Mouse (Mus musculus): Measurements from ENCODE around the gene Wee1. TPM values are rescaled to one million over a fixed set of nuclear protein-coding genes. Genes with fewer than 3 reads are reported as not detected.

Wee1 gene
- polyA plus RNA-seq, 1 experiment from 2014 or later: 20.8 TPM

DNA sequence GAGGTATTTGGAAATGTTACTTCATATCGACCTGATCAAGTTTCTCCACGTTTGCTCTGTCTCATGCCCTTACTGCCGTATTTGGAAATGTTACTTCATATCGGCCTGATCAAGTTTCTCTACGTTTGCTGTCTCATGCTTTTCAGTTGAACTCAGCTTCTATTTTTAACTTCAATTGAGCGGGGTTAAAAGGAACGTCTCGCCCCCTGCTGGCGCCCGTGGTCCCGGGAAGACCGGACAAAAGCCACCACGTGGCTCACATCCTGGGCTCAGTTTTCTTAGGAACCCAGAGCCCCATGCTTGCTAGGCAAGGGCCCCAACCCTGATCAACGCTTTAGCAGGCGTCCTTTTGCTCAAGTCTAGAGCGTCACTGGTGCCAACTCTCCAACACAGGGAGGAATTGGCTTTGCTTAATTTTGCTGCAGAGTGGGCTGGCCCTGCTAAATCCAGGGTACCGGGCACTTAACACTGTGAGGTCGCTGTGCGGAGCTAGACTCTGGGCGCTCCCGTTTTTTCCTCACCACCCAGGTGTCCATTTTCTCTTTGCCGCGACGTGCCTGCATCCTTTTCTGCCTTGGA lies 42.3 kb downstream of the Wee1 start:
- no peaks in the 10 kb centered on the region for H3K4me1 ChIP-seq (ENCODE audit: control insufficient read depth, insufficient read depth, low read length)
- peak overlapping the region; percentile 87 for H3K4me2 ChIP-seq (ENCODE audit: low read depth, low read length)
- peak; percentile 79 for ATAC-seq (replicated peaks; ENCODE audit: extremely low read depth, insufficient read depth, low FRiP score)
- peak overlapping the region; percentile 95 for H3K27ac ChIP-seq (ENCODE audit: low read length)
- no peaks in the 10 kb centered on the region for H3K36me3 ChIP-seq (ENCODE audit: control insufficient read depth, insufficient read depth)
- H3K4me3 ChIP-seq (ENCODE audit: low read length): peak overlapping the region; percentile 54
- WGBS: under 1% methylated on average over 24 of the region's 24 CpGs
- H3K9me3 ChIP-seq (replicated peaks; ENCODE audit: control insufficient read depth, low read length): no peaks in the 10 kb centered on the region
- no peaks in the 10 kb centered on the region for H3K27me3 ChIP-seq (ENCODE audit: control insufficient read depth, insufficient read depth, low read length)
- peak overlapping the region; percentile 80 for H3K9ac ChIP-seq (ENCODE audit: low read length)

GRCm38 (mm10) chr7:110164712-110165122 lies 42.9 kb downstream of the Wee1 start:
- H3K27ac ChIP-seq (ENCODE audit: low read length): peak overlapping the region; percentile 95
- no peaks in the 10 kb centered on the region for H3K27me3 ChIP-seq (ENCODE audit: control insufficient read depth, insufficient read depth, low read length)
- H3K4me1 ChIP-seq (ENCODE audit: control insufficient read depth, insufficient read depth, low read length): no peaks in the 10 kb centered on the region
- ATAC-seq (replicated peaks; ENCODE audit: extremely low read depth, insufficient read depth, low FRiP score): peak; percentile 92
- no peaks in the 10 kb centered on the region for H3K36me3 ChIP-seq (ENCODE audit: control insufficient read depth, insufficient read depth)
- no peaks in the 10 kb centered on the region for H3K9me3 ChIP-seq (replicated peaks; ENCODE audit: control insufficient read depth, low read length)
- peak overlapping the region; percentile 80 for H3K9ac ChIP-seq (ENCODE audit: low read length)
- H3K4me2 ChIP-seq (ENCODE audit: low read depth, low read length): peak overlapping the region; percentile 87
- peak overlapping the region; percentile 54 for H3K4me3 ChIP-seq (ENCODE audit: low read length)
- under 1% methylated on average over 20 of the region's 20 CpGs for WGBS

DNA sequence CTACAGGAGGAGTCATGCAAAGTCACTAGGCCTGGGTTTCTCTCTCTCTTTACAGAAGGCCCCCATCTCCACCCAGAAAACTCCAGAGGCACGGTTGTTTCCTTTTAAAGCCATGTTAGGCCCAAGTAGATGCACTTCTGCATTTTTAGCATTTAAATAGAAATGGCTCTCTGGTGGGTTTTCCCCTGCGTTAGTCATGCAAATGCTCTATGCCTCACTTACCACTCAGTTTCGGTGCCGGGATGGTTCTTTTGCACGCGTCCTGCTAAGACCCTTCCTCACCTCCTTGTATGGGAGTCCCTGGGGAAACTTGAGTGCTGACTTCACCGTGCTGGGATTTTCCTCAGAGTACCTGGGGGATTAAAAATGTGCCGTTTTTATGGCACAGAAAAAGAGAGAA lies 44.4 kb downstream of the Wee1 start:
- H3K4me3 ChIP-seq (ENCODE audit: low read length): no peak overlapping the region
- 68% methylated on average over 8 of the region's 8 CpGs for WGBS

DNA sequence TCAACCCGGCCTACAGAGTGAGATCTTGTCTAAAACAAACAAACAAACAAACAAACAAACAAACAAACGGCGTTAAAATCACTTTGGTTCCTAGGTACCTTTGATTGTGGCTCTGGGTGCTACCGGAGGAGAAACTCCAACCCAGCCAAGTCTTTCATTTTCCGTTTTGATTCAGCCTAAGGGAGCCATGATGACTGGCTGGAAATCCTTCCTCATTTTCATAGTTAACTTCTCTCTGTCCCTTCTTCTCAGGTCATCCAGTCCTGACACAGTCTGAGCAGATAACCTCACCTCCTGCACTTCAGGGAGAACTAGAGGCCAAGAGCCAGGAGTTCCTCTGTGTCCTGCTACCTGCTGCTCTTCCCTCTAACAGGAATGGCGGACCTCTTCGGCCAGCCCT lies 57.4 kb downstream of the Wee1 start:
- Histone ChIP-seq H3K4me3 (ENCODE audit: low read length) (no peak overlapping the region), H3K9me3 (replicated peaks; ENCODE audit: control insufficient read depth, low read length) (no peaks in the 10 kb centered on the region), H3K4me1 (ENCODE audit: control insufficient read depth, insufficient read depth, low read length) (no peaks in the 10 kb centered on the region), H3K27me3 (ENCODE audit: control insufficient read depth, insufficient read depth, low read length) (no peaks in the 10 kb centered on the region), H3K27ac (ENCODE audit: low read length) (no peak overlapping the region), H3K4me2 (ENCODE audit: low read depth, low read length) (no peak overlapping the region), H3K9ac (ENCODE audit: low read length) (no peak overlapping the region), H3K36me3 (ENCODE audit: control insufficient read depth, insufficient read depth) (no peaks in the 10 kb centered on the region)
- 88% methylated on average over 7 of the region's 7 CpGs for WGBS
- ATAC-seq (replicated peaks; ENCODE audit: extremely low read depth, insufficient read depth, low FRiP score): no peak

More for the DNA sequence above, 44.4 kb downstream of the Wee1 start:
- H3K9ac ChIP-seq (ENCODE audit: low read length): no peak overlapping the region
- no peaks in the 10 kb centered on the region for H3K36me3 ChIP-seq (ENCODE audit: control insufficient read depth, insufficient read depth)
- no peaks in the 10 kb centered on the region for H3K27me3 ChIP-seq (ENCODE audit: control insufficient read depth, insufficient read depth, low read length)
- H3K27ac ChIP-seq (ENCODE audit: low read length): no peak overlapping the region
- no peaks in the 10 kb centered on the region for H3K4me1 ChIP-seq (ENCODE audit: control insufficient read depth, insufficient read depth, low read length)
- H3K4me2 ChIP-seq (ENCODE audit: low read depth, low read length): no peak overlapping the region
- no peak for ATAC-seq (replicated peaks; ENCODE audit: extremely low read depth, insufficient read depth, low FRiP score)
- H3K9me3 ChIP-seq (replicated peaks; ENCODE audit: control insufficient read depth, low read length): no peaks in the 10 kb centered on the region

DNA sequence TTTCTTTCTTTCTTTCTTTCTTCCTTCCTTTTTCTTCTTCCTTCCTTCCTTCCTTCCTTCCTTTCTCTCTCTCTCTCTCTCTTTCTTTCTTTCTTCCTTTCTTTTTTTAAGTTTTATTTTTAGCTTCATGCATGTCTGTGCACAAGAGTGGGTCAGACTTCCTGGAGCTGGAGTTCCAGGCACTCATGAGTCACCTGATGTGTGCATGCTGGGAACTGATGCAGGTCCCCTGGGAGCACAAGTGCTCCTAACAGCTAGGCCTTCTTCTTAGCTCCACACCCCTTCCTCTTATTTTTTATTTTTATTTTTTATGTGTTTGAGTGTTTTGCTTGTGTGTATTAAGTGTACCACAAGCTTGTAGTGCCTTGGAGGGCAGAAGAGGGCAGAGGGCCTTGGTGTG lies 58.8 kb downstream of the Wee1 start:
- H3K27ac ChIP-seq (ENCODE audit: low read length): no peak overlapping the region
- H3K9ac ChIP-seq (ENCODE audit: low read length): no peak overlapping the region
- H3K4me3 ChIP-seq (ENCODE audit: low read length): no peak overlapping the region
- no peak for ATAC-seq (replicated peaks; ENCODE audit: extremely low read depth, insufficient read depth, low FRiP score)
- H3K36me3 ChIP-seq (ENCODE audit: control insufficient read depth, insufficient read depth): no peaks in the 10 kb centered on the region
- no peaks in the 10 kb centered on the region for H3K9me3 ChIP-seq (replicated peaks; ENCODE audit: control insufficient read depth, low read length)
- no peaks in the 10 kb centered on the region for H3K4me1 ChIP-seq (ENCODE audit: control insufficient read depth, insufficient read depth, low read length)
- H3K4me2 ChIP-seq (ENCODE audit: low read depth, low read length): no peak overlapping the region
- H3K27me3 ChIP-seq (ENCODE audit: control insufficient read depth, insufficient read depth, low read length): no peaks in the 10 kb centered on the region

GRCm38 (mm10) chr7:110181446-110181845 lies 59.6 kb downstream of the Wee1 start:
- no peak overlapping the region for H3K9ac ChIP-seq (ENCODE audit: low read length)
- no peak overlapping the region for H3K27ac ChIP-seq (ENCODE audit: low read length)
- no peak for ATAC-seq (replicated peaks; ENCODE audit: extremely low read depth, insufficient read depth, low FRiP score)
- no peaks in the 10 kb centered on the region for H3K36me3 ChIP-seq (ENCODE audit: control insufficient read depth, insufficient read depth)
- H3K4me2 ChIP-seq (ENCODE audit: low read depth, low read length): no peak overlapping the region
- H3K9me3 ChIP-seq (replicated peaks; ENCODE audit: control insufficient read depth, low read length): no peaks in the 10 kb centered on the region
- H3K27me3 ChIP-seq (ENCODE audit: control insufficient read depth, insufficient read depth, low read length): no peaks in the 10 kb centered on the region
- H3K4me1 ChIP-seq (ENCODE audit: control insufficient read depth, insufficient read depth, low read length): no peaks in the 10 kb centered on the region
- WGBS: 62% methylated on average over 8 of the region's 8 CpGs
- no peak overlapping the region for H3K4me3 ChIP-seq (ENCODE audit: low read length)

DNA sequence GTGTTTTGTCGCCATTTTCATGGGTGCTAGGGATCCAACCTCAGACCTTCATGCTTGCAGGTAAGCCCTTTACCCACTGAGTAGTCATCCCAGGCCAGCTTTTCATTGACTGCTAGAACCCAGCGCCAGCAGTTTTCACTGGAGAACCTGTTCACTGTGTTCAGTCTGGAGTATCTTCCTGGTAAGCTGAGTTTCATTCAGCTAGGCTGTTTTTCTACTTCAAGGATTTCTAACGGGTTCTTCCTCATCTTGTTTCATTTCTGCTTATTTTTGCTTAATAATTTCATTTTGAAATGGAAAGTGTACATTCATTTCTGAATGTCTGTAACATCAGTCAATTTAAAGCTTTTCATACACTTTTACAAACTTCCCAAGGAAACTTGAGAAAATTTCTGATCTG lies 62.8 kb downstream of the Wee1 start:
- no peaks in the 10 kb centered on the region for H3K9me3 ChIP-seq (replicated peaks; ENCODE audit: control insufficient read depth, low read length)
- no peak for ATAC-seq (replicated peaks; ENCODE audit: extremely low read depth, insufficient read depth, low FRiP score)
- no peaks in the 10 kb centered on the region for H3K27me3 ChIP-seq (ENCODE audit: control insufficient read depth, insufficient read depth, low read length)
- no peaks in the 10 kb centered on the region for H3K4me1 ChIP-seq (ENCODE audit: control insufficient read depth, insufficient read depth, low read length)
- no peak overlapping the region for H3K27ac ChIP-seq (ENCODE audit: low read length)
- 82% methylated on average over 3 of the region's 3 CpGs for WGBS
- H3K4me2 ChIP-seq (ENCODE audit: low read depth, low read length): no peak overlapping the region
- H3K4me3 ChIP-seq (ENCODE audit: low read length): no peak overlapping the region
- no peaks in the 10 kb centered on the region for H3K36me3 ChIP-seq (ENCODE audit: control insufficient read depth, insufficient read depth)
- H3K9ac ChIP-seq (ENCODE audit: low read length): no peak overlapping the region

GRCm38 (mm10) chr7:110189951-110190350 lies 68.1 kb downstream of the Wee1 start:
- no peaks in the 10 kb centered on the region for H3K9me3 ChIP-seq (replicated peaks; ENCODE audit: control insufficient read depth, low read length)
- no peak overlapping the region for H3K4me2 ChIP-seq (ENCODE audit: low read depth, low read length)
- peak overlapping the region; percentile 52; the same call in 1 of the 2 replicates for H3K27ac ChIP-seq (ENCODE audit: low read length)
- H3K27me3 ChIP-seq (ENCODE audit: control insufficient read depth, insufficient read depth, low read length): no peaks in the 10 kb centered on the region
- H3K9ac ChIP-seq (ENCODE audit: low read length): no peak overlapping the region
- ATAC-seq (replicated peaks; ENCODE audit: extremely low read depth, insufficient read depth, low FRiP score): no peak
- 51% methylated on average over 7 of the region's 7 CpGs for WGBS
- no peaks in the 10 kb centered on the region for H3K4me1 ChIP-seq (ENCODE audit: control insufficient read depth, insufficient read depth, low read length)
- H3K4me3 ChIP-seq (ENCODE audit: low read length): no peak overlapping the region
- no peaks in the 10 kb centered on the region for H3K36me3 ChIP-seq (ENCODE audit: control insufficient read depth, insufficient read depth)

Measured in heart, embryonic 16.5 days (tissue).